In the genomic region with DNA sequence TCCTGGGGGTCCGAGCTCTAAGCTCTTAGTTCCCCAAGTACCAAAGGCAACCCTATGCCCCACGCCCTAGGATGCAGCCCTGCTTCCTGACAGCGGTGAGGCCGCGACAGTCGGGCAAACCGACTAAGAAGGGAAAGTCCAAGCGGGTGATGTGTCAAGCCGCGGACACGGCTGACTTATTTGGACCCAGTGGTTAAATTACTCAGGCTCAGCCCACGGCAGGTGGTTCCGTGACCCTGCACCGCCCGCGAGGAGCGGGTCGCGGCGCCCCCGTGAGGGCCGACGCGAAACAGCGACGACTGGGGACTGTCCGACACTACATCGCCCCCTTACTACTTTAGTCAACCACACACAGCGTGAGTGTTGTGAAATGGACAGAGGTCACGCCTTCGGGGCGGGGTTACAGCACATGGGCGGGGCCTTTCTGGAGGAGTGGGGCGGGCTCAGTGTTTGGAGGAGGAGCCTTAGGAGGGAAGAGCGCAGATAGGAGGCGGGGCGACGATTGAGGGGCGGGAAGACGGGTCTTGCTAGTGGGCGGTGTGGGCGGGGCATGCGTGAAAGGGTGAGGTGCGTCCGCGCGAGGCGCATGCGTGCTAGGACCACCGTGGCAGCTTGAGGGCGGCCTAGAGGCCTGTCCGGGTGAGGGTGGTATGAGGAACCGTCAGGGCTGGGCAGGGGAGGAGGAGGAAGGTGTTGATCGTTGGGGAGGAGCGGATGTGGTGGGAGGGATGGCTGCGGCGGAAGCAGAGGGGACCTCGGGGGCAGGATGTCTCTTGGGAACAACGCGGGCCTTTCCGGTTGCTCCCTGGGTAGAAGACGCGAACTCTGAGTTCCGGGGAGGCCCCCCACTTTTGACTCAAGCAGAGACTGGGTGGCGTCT, we compare ENCODE assay signal across 8 mouse cellular contexts. TPM values are rescaled to one million over a fixed set of nuclear protein-coding genes. Genes with fewer than 3 reads are reported as not detected.
DNase-seq lines count a peak whose midpoint lies in the region; ATAC-seq and TF ChIP-seq lines count a peak whose summit lies in the region.

A gene (plus strand): TSS at position 555 of the 880 bp plus-strand sequence.

- peaks cover 2% of the 10 kb centered on the region for H3K79me3 ChIP-seq in C2C12 (ENCODE audit: low read depth)

- H3K9ac ChIP-seq in heart, embryonic 11.5 days (ENCODE audit: low read depth, low read length) = peak within 1 kb of the TSS; percentile 81
- peak within 1 kb of the TSS; percentile 77 for H3K9ac ChIP-seq in kidney, embryonic 16.5 days (replicated peaks; ENCODE audit: low read length)
- H3K9ac ChIP-seq in liver, adult 2 months (ENCODE audit: low read depth, low read length) = peak within 1 kb of the TSS; percentile 72

- peaks cover 24% of the 10 kb centered on the region for H3K4me1 ChIP-seq in erythroblast, embryonic 14.5 days (ENCODE audit: control insufficient read depth)
- H3K4me1 ChIP-seq in heart, embryonic 11.5 days (ENCODE audit: control insufficient read depth, insufficient read depth, low read length) = no peaks in the 10 kb centered on the region
- peaks cover 7% of the 10 kb centered on the region for H3K4me1 ChIP-seq in kidney, embryonic 16.5 days (ENCODE audit: insufficient read depth, low read length)
- peaks cover 2% of the 10 kb centered on the region; the same call in 1 of the 2 replicates for H3K4me1 ChIP-seq in liver, adult 2 months (ENCODE audit: control insufficient read depth, insufficient read depth, low read length)

- TF ChIP-seq CTCF in C2C12 (IDR thresholded peaks at IDR 0.05; ENCODE audit: control insufficient read depth, insufficient read depth, insufficient read length) = peak; percentile 91
- TF ChIP-seq CTCF in brain, embryonic 14.5 days (IDR thresholded peaks at IDR 0.05; ENCODE audit: borderline replicate concordance, extremely low read depth, insufficient read depth, insufficient read length) = peak; percentile 68
- TF ChIP-seq CTCF in liver, adult 2 months (IDR thresholded peaks at IDR 0.05; ENCODE audit: low read depth, low read length) = peak; percentile 90

- H3ac ChIP-seq in C2C12 (ENCODE audit: control insufficient read depth, insufficient read length, low read depth) = peak within 1 kb of the TSS; percentile 73
- peak within 1 kb of the TSS; percentile 10 for H3ac ChIP-seq in myocyte (ENCODE audit: control insufficient read depth, insufficient read length)

- peak within 1 kb of the TSS; percentile 64 for H3K4me2 ChIP-seq in heart, embryonic 11.5 days
- H3K4me2 ChIP-seq in kidney, embryonic 16.5 days (replicated peaks; ENCODE audit: low read depth, low read length) = peak within 1 kb of the TSS; percentile 75
- H3K4me2 ChIP-seq in myocyte (ENCODE audit: low read depth) = peak within 1 kb of the TSS; percentile 87

- H3K36me3 ChIP-seq in C2C12 (ENCODE audit: control insufficient read depth, insufficient read depth) (peaks cover 15% of the 10 kb centered on the region), myocyte (ENCODE audit: control insufficient read depth, insufficient read depth) (peaks cover 10% of the 10 kb centered on the region)
- H3K36me3 ChIP-seq in erythroblast, embryonic 14.5 days (ENCODE audit: control insufficient read depth) = peaks cover 24% of the 10 kb centered on the region
- peaks cover 15% of the 10 kb centered on the region for H3K36me3 ChIP-seq in heart, embryonic 11.5 days (ENCODE audit: control insufficient read depth, insufficient read depth, low read length)
- H3K36me3 ChIP-seq in kidney, embryonic 16.5 days (ENCODE audit: insufficient read depth, low read length) = peaks cover 21% of the 10 kb centered on the region
- H3K36me3 ChIP-seq in liver, adult 2 months (ENCODE audit: control insufficient read depth, insufficient read depth, low read length) = peaks cover 6% of the 10 kb centered on the region
- no peaks in the 10 kb centered on the region; the same call in 1 of the 2 replicates for H3K36me3 ChIP-seq in splenic B cell, adult 2 months (ENCODE audit: control insufficient read depth, insufficient read depth, low read length, poor library complexity, severe bottlenecking)

- H3K9me3 ChIP-seq in erythroblast, embryonic 14.5 days (ENCODE audit: control insufficient read depth, low read length) = peaks cover 4% of the 10 kb centered on the region
- no peaks in the 10 kb centered on the region for H3K9me3 ChIP-seq in heart, embryonic 11.5 days (replicated peaks; ENCODE audit: control insufficient read depth, low read length)
- H3K9me3 ChIP-seq in kidney, embryonic 16.5 days (ENCODE audit: low read length) = no peaks in the 10 kb centered on the region; the same call in 1 of the 2 replicates

- H3K27me3 ChIP-seq in C2C12 (ENCODE audit: control insufficient read depth, insufficient read depth, insufficient read length) (no peaks in the 10 kb centered on the region), myocyte (ENCODE audit: control insufficient read depth, insufficient read depth, insufficient read length) (no peaks in the 10 kb centered on the region)
- no peaks in the 10 kb centered on the region for H3K27me3 ChIP-seq in erythroblast, embryonic 14.5 days (ENCODE audit: control insufficient read depth)
- no peaks in the 10 kb centered on the region for H3K27me3 ChIP-seq in heart, embryonic 11.5 days (ENCODE audit: control insufficient read depth, insufficient read depth, low read length)
- no peaks in the 10 kb centered on the region for H3K27me3 ChIP-seq in kidney, embryonic 16.5 days (ENCODE audit: insufficient read depth, low read length)
- H3K27me3 ChIP-seq in liver, adult 2 months (ENCODE audit: control insufficient read depth, insufficient read depth, low read length) = no peaks in the 10 kb centered on the region
- H3K27me3 ChIP-seq in splenic B cell, adult 2 months (ENCODE audit: control insufficient read depth, insufficient read depth, low read length, poor library complexity, severe bottlenecking) = no peaks in the 10 kb centered on the region

- peak; percentile 37; the same call in 1 of the 2 replicates for TF ChIP-seq POLR2A in brain, embryonic 14.5 days (IDR thresholded peaks at IDR 0.05; ENCODE audit: borderline replicate concordance, extremely low read depth, insufficient read depth, insufficient read length, poor library complexity, severe bottlenecking)
- TF ChIP-seq POLR2A in liver, adult 2 months (IDR thresholded peaks at IDR 0.05; ENCODE audit: extremely low read depth, insufficient read depth, low read length) = peak; percentile 81
- TF ChIP-seq POLR2A in myocyte (IDR thresholded peaks at IDR 0.05; ENCODE audit: insufficient read length, low read depth) = peak; percentile 82

- WGBS in heart, embryonic 11.5 days (ENCODE audit: insufficient replicate concordance) = under 1% methylated on average over 65 of the region's 65 CpGs
- under 1% methylated on average over 64 of the region's 65 CpGs for WGBS in kidney, embryonic 16.5 days
- under 1% methylated on average over 65 of the region's 65 CpGs for WGBS in liver, adult 2 months

- peak; percentile 100 for DNase-seq in brain, embryonic 14.5 days (ENCODE audit: low read depth)
- DNase-seq in liver, adult 2 months (ENCODE audit: extremely low read depth, low read depth, low spot score) = peak; percentile 93
- DNase-seq in splenic B cell, adult 2 months (ENCODE audit: low read depth, low spot score) = peak; percentile 100

- ATAC-seq in heart, embryonic 11.5 days (replicated peaks; ENCODE audit: insufficient number of reproducible peaks, low FRiP score, low TSS enrichment) = peak; percentile 96
- ATAC-seq in kidney, embryonic 16.5 days (ENCODE audit: low FRiP score, low TSS enrichment) = peak; percentile 97

- H3K27ac ChIP-seq in heart, embryonic 11.5 days (ENCODE audit: low read depth, low read length) = peak within 1 kb of the TSS; percentile 89
- H3K27ac ChIP-seq in kidney, embryonic 16.5 days (ENCODE audit: low read length) = peak within 1 kb of the TSS; percentile 90
- H3K27ac ChIP-seq in liver, adult 2 months (replicated peaks; ENCODE audit: insufficient read depth, low read depth, low read length) = peak within 1 kb of the TSS; percentile 21; the same call in 1 of the 2 replicates

- H3K4me3 ChIP-seq in C2C12 (ENCODE audit: insufficient read depth, poor library complexity, severe bottlenecking) (peak within 1 kb of the TSS; percentile 59), myocyte (peak within 1 kb of the TSS; percentile 78)
- peak within 1 kb of the TSS; percentile 92 for H3K4me3 ChIP-seq in erythroblast, embryonic 14.5 days (replicated peaks)
- peak within 1 kb of the TSS; percentile 55 for H3K4me3 ChIP-seq in heart, embryonic 11.5 days (ENCODE audit: low read depth, low read length)
- H3K4me3 ChIP-seq in kidney, embryonic 16.5 days (ENCODE audit: low read length) = peak within 1 kb of the TSS; percentile 71
- peak within 1 kb of the TSS; percentile 68 for H3K4me3 ChIP-seq in liver, adult 2 months (ENCODE audit: insufficient read depth, low read depth, low read length)

- H3K79me2 ChIP-seq in C2C12 (ENCODE audit: control insufficient read depth, insufficient read depth) (peaks cover 10% of the 10 kb centered on the region), myocyte (ENCODE audit: control insufficient read depth, insufficient read depth) (peaks cover 6% of the 10 kb centered on the region)
- H3K79me2 ChIP-seq in liver, adult 2 months (ENCODE audit: control insufficient read depth, insufficient read depth, low read length) = no peaks in the 10 kb centered on the region

TF ChIP-seq in C2C12, 6 proteins besides CTCF, POLR2A, EP300 and RAD21 (continues in another document):
- peak; percentile 91 for TF ChIP-seq CEBPB (IDR thresholded peaks at IDR 0.05; ENCODE audit: low read depth)
- TF ChIP-seq FOSL1 (IDR thresholded peaks at IDR 0.05; ENCODE audit: insufficient read depth, low read length, poor library complexity, severe bottlenecking) = no peak
- TF ChIP-seq MYOD1 (IDR thresholded peaks at IDR 0.05; ENCODE audit: control insufficient read depth, insufficient read length, low read depth) = peak; percentile 58
- no peak for TF ChIP-seq USF1 (IDR thresholded peaks at IDR 0.05; ENCODE audit: low read depth)

TF ChIP-seq in myocyte, 11 proteins besides CTCF, POLR2A, EP300 and RAD21 (continues in another document):
- TF ChIP-seq MAX (IDR thresholded peaks at IDR 0.05; ENCODE audit: low read depth) (no peak), MYOG (IDR thresholded peaks at IDR 0.05; ENCODE audit: control insufficient read depth in 1 of 3, insufficient read depth in 1 of 3, insufficient read length in 2 of 3, low read depth in 2 of 3) (peak in 1 of 3 experiments; percentile 60), POLR2AphosphoS2 (IDR thresholded peaks at IDR 0.05; ENCODE audit: insufficient read length, low read depth) (peak; percentile 81), MYOD1 (IDR thresholded peaks at IDR 0.05; ENCODE audit: control insufficient read depth in 1 of 3, insufficient read length in 2 of 3, low read depth in 2 of 3) (peak in 1 of 3 experiments; percentile 62)

RNA-seq across cellular contexts. Expression of the gene that starts here (rescaled TPM):
- polyA plus RNA-seq in C2C12 (2012; fragmentation: generic; extraction: Trizol) (22.9 TPM), myocyte (2012; fragmentation: generic; extraction: Trizol) (31.5 TPM)
- polyA plus RNA-seq in brain, embryonic 14.5 days (2012; rRNA removed) = 183 and 185 TPM in 2 replicates
- polyA plus RNA-seq in erythroblast, embryonic 14.5 days (2012) = 0.22 and 0.26 TPM in 2 replicates
- polyA plus RNA-seq in heart, embryonic 11.5 days (2014; fragmentation: Nextera tagmentation; extraction: Ambion mirVana) = 37.6 and 38.8 TPM in 2 replicates
- polyA plus RNA-seq in kidney, embryonic 16.5 days (2015; fragmentation: Nextera tagmentation; extraction: Ambion mirVana) = 42.7 and 45.7 TPM in 2 replicates
- 10.8 and 16.0 TPM in 2 replicates for total RNA-seq in liver, adult 2 months (2014; rRNA removed)
- 13.3 and 14.8 TPM in 2 replicates for polyA plus RNA-seq in liver, adult 2 months (2012; rRNA removed)

Comparison
In these comparisons a context has a peak if more than half of its experiments do, and no peak if none do; other contexts are left out.
1. Peak in every context shown above with its lines: DNase-seq, ATAC-seq, H3K4me3 ChIP-seq and H3K27ac ChIP-seq.
2. RNA of the gene that starts here (polyA plus RNA-seq): 183 to 185 TPM in brain, embryonic 14.5 days, 42.7 to 45.7 TPM in kidney, embryonic 16.5 days, 37.6 to 38.8 TPM in heart, embryonic 11.5 days, 31.5 TPM in myocyte (single experiment), 22.9 TPM in C2C12 (single experiment) and 13.3 to 14.8 TPM in liver, adult 2 months; 0.22 to 0.26 TPM in erythroblast, embryonic 14.5 days; every median in the first group is over 10 times any median in the second.
3. H3K27ac ChIP-seq: peak in every context shown above with its lines; median percentile 90 in kidney, embryonic 16.5 days; 89 in heart, embryonic 11.5 days; 21 in liver, adult 2 months.